Mouse (Mus musculus): ENCODE measurements around the gene Ginm1. TPM values are rescaled to one million over a fixed set of nuclear protein-coding genes. Genes with fewer than 3 reads are reported as not detected.

The Ginm1 gene
- polyA plus RNA-seq (2015; fragmentation: Illumina TruSeq; extraction: RNeasy Lipid Tissue Mini Kit (QIAGEN cat#74804); ENCODE audit: insufficient read depth, low read depth, low replicate concordance), result 27.4 TPM

GRCm38 (mm10) chr10:7792751-7793385 is at the start of gene Ginm1, which contains the start of gene Ppil4:
Gene Ginm1 (minus strand): TSS chr10:7792824.
Gene Ppil4 (plus strand): TSS chr10:7792891.

DNA sequence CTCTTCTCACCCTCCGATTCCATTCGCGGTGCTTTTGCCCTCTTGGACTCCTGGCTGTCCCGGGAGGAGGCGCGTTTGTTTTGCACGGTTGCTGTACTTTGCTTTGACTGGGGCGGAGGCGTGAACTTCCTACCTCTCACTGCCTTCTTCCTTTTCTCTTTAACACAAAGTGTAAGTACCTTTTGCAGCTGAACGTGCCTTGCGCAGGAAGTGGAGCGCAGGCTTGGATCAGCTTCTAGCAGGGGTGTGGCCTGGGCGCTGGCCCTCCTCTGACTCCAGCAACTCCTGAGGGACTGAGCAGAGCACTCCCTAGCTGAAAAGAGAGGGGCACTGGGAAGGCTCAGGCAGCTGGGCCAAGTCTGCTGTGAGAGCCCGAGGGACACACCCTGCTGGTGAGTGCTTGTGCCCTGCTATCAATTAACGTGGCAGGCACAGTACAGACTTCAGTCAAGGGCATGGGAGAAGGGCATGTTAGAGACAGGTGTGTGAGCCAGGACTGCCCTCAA is 39.6 kb upstream of the Ginm1 start, which contains the start of gene Zc3h12d:
Gene Zc3h12d, plus strand, starts transcription at position 300 of the 506 bp plus-strand sequence.

DNA sequence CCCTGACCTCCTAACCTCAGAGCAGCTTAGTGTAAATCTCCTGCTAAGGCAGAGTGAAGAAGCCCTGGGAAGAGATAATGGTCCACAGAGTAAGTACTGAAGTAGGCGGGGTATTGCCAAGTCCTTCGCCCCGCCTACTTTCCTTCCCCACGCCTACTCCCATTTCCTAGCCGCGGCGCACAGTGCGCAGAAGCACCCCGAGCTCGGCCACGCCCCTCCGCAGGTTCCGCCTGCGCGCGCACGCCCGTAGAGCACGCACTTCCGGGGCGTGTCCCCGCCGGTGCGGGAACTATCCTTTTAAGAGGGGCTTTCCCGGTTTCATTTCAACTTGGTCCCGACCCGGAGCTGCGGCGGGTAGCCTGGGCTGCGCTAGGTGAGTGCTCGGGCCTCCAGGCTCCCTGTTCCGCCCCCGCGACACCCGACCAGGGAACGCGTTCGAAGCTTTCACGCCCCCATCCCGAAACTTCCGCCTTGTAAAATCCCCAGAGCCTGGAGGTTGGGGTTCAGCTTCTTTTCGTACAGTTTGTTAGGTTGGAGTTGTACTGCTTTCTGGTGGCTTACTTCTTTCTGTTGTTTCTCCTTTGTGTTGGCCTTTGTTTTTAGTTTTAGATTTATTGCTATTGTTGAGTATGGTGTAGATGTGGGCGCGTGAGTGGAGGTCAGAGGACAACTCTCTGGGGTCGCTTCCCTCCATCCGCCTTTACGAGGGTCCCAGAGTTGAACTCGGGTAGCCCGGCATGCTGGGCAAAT is 66.7 kb downstream of the Ginm1 start, which contains the start of gene Katna1:
Gene Katna1, plus strand, starts transcription at position 250 of the 750 bp plus-strand sequence.

Other genes with a start within 250 kb of the Ginm1 start
- gene Lrp11, start 203.0 kb downstream of the Ginm1 start, polyA plus RNA-seq (2015; fragmentation: Illumina TruSeq; extraction: RNeasy Lipid Tissue Mini Kit (QIAGEN cat#74804); ENCODE audit: insufficient read depth, low read depth, low replicate concordance), result 5.4 TPM
- gene Nup43, start 125.3 kb downstream of the Ginm1 start, polyA plus RNA-seq (2015; fragmentation: Illumina TruSeq; extraction: RNeasy Lipid Tissue Mini Kit (QIAGEN cat#74804); ENCODE audit: insufficient read depth, low read depth, low replicate concordance), result 2.4 TPM
- 8.4 TPM for gene Pcmt1, start 111.7 kb downstream of the Ginm1 start, polyA plus RNA-seq (2015; fragmentation: Illumina TruSeq; extraction: RNeasy Lipid Tissue Mini Kit (QIAGEN cat#74804); ENCODE audit: insufficient read depth, low read depth, low replicate concordance)
- gene Lats1, start 111.6 kb downstream of the Ginm1 start, polyA plus RNA-seq (2015; fragmentation: Illumina TruSeq; extraction: RNeasy Lipid Tissue Mini Kit (QIAGEN cat#74804); ENCODE audit: insufficient read depth, low read depth, low replicate concordance), result 5.3 TPM
- 10.8 TPM for gene Katna1, start 66.8 kb downstream of the Ginm1 start, polyA plus RNA-seq (2015; fragmentation: Illumina TruSeq; extraction: RNeasy Lipid Tissue Mini Kit (QIAGEN cat#74804); ENCODE audit: insufficient read depth, low read depth, low replicate concordance)
- 7.4 TPM for gene Ppil4, start 67 bp upstream of the Ginm1 start, polyA plus RNA-seq (2015; fragmentation: Illumina TruSeq; extraction: RNeasy Lipid Tissue Mini Kit (QIAGEN cat#74804); ENCODE audit: insufficient read depth, low read depth, low replicate concordance)
- gene Zc3h12d, start 39.6 kb upstream of the Ginm1 start, polyA plus RNA-seq (2015; fragmentation: Illumina TruSeq; extraction: RNeasy Lipid Tissue Mini Kit (QIAGEN cat#74804); ENCODE audit: insufficient read depth, low read depth, low replicate concordance), result not detected
- 9.1 TPM for gene Tab2, start 163.4 kb upstream of the Ginm1 start, polyA plus RNA-seq (2015; fragmentation: Illumina TruSeq; extraction: RNeasy Lipid Tissue Mini Kit (QIAGEN cat#74804); ENCODE audit: insufficient read depth, low read depth, low replicate concordance)

Data from pancreas, adult 10 weeks (tissue).